Mouse (Mus musculus) adrenal gland, adult 8-10 months (tissue): Measurements from ENCODE around the gene Atp5h. TPM values are rescaled to one million over a fixed set of nuclear protein-coding genes. Genes with fewer than 3 reads are reported as not detected.
A peak's percentile ranks its signal among the peaks of the same experiment; 100 is the strongest.

Experiments used
- DNase-seq: peaks from one replicate; pipeline ENCODE4 v3.0.0; 2022
- total RNA-seq, 4 experiments: library from RNA; stranded (reverse); gene quantifications; 2 replicates each; pipeline ENCODE4 v1.2.4; 2022

The Atp5h gene
- total RNA-seq, 4 experiments from 2014 or later = 440 to 566 (median 519) TPM

DNA sequence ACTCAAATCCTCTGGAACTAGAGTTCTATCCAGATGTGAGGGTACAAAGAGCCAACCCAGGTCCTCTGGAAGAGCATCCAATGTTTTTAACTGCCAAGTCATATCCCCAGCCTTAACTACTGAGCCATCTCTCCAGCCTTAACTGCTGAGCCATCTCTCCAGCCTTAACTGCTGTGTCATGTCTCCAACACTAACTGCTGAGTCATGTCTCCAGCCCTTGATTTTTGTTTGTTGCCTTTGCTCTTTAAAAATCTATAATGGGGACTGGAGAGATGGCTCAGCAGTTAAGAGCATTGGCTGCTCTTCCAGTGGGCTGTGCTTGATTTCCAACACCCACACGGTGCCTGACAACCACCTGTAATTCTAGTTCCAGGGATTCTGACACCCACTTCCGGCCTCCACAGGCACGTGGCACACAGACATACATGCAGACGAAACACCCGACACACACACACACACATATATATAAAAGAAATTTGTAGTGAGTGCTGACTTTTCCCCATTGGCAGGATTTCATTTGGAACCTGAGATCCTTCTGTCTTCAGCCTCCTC lies 17.9 kb upstream of the Atp5h start:
- no peak for DNase-seq

DNA sequence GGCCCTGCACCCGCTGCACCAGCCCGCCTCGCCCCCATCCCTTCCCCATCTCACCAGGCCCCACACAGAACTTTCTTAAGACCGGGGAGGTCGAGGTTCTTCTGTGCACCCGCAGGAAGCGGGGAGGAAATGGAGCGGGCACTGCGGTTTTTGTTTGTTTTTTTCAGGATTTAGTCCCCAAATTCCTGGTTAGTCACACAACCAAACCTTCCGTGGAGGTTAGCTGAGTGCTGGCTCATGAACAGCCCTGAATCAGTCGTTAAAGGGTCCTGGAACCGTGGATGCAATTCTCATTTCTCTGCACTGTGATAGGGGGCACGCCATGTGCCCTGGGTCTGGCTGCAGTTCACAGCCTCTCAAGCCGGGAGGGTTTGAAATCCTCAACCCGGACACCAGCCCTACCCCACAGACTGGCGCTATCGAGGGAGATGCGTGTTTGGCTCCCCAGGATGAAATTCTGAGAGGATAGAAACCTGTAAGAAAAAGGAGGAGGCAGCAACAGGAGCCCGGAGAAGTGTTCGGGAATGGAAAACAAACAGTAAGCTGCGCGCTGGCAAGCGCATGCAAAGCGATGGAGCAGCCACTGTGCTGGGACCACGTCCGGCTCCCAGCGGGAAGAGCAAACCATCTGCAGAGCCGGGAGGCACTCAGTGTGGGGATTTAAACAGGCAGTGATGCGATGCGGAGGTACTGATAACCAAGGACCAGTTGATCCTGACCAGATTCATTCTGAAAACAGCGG lies 16.0 kb upstream of the Atp5h start:
- DNase-seq = no peak

DNA sequence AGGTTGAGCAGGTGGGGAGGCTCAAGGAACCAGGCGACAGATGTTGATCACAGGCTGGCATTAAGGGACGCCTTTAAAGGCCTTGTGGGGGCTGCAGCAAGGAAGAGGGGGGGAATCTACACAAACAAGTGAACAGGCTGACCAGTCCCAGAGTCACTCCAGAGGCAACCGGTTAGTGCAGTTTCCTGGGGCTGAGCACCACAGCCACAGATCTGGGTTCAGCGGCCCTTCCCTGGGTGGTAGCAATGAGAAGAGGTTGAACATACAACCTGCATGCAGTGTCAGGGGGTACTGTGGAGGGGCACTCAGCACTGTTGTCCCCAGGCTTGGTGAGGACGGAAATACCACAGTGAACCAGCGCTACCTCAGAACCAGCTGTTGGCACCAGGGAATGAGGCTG lies 13.6 kb upstream of the Atp5h start:
- DNase-seq = no peak

DNA sequence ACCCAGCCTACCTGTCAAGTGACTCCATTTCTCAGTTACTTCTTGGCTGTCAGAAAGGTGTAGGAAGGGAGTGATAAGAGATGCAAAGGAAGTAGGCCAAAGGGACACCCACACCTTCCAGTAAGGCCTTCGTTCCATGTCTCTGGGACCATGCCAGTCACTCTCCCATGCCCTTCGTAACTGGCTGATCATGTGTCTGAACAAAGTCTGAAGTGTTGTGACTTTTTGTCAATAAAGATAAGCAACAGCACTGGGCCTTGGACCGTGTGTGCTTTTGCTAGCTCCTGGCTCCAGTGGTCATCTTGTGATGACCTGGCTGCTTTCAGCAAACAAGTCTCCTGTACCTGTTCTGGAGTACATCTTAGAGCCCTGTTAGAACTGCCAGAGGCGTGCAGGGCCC lies 13.1 kb upstream of the Atp5h start:
- no peak for DNase-seq

DNA sequence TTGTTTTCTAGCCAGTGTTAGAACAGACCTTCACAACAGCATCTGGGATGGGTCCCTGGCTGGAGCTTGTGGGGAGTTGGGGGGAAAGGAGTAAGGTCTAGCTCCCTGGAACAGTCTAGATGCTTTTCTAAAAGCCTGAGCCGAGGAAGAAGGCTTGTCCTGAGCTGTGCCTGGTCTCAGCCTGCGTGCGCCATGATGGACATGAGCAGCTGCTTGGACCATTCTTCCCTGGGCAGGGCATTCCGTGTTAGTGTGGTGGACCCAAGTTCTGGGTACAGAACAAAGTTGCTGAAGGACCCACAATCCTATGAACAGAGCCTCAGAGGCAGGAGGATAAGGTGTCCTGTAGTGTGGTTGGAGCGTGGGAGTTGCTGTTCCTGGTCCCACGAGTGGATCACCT lies 10.8 kb upstream of the Atp5h start:
- DNase-seq = no peak

DNA sequence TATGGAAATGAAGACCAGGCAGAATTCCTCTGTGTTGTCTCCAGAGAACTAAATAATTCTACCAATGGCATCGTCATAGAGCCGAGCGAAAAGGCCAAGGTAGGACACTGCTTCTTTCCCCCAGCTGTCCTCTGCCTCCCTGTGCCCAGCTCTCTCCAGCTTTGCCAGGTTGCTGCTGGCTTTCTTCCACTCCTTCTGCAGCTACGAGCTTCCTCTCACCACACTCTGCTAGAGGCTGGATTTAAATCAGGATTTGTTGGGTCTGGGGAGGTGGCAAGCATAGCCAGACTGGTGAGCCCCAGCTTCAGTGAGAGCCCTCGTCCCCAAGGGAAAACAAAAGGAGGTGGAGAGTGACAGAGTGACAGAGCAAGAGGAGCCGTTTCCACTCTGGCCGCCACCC lies 9.5 kb upstream of the Atp5h start:
- no peak for DNase-seq

DNA sequence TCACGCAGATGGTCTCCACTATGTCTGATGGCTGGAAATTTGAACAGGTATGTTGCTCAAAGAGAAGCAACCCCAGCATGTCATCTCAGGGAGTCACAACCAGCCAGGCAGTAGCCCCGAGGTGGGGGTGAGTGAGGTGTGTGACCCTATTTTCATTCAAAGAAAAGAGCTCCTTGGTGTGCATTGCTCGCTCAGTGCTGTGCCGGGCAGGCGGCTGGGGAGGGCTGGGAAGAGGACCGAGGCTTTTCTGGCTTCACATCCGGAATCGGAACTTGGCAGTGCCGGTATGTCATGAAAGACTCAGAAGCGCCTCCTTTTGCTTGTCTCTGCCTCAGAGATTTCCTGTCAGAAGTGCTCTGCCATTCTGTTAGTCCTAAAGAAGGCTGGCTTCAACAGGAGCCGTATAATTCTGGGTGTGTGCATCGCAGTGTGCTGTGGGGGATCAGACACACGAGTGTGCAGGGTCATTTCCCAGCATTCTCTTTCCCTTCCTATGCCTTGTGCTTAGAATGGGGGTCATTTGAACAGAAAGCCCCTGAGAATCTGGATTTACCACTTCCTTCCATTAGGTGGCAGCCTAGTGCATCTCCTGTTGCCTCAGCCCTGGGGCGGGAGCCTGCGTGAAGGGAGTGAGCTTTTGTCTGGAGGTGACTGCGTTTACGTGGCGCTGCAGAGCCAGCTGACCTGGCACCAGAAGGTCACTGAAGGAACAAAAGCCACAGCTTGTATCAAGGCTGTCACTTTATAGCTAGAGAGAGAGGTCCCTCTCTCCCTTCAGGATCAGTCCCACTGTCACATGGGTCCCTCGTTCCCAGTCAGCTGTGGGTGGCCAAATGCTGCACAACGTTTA lies 7.9 kb upstream of the Atp5h start:
- DNase-seq = peak; percentile 53

DNA sequence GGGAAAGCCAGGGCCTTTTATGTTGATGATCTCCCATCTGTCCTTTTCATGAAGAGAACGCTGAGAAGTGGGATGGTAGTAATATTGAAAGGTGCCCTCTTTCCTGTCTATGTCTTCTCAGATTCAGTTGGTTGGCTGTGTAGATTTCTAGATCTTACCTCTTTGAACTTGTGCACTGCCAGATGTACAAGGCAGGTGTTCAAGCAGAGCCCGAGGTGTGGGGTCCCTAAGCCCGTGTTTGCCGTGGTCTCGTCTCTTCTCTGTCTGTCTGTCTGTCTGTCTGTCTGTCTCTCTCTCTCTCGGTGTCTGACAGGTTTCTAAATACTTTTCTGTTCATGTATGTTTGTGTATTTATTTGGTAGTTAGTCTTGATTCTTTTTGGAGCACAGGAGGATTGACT lies 5.9 kb upstream of the Atp5h start:
- no peak for DNase-seq

DNA sequence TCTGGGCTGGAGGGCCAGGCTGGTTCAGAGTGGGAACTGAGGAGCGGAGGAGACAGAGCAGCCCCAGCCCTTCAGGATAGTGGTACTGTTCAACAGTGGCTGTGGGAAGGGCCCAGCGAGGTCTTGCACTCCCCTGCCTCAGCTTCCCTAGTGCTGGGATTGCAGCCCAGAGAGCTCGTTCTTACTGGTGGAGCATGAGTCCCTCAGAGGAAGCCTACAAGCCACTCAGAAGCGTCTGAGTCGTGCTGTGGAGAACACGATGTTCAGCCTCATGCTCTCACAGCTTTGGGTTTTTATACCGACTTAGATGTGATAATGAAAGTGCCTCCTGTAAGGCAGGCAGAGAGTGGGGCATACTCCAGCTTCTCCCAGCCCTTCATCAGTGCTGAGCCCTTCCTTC lies 4.9 kb upstream of the Atp5h start:
- DNase-seq = no peak

DNA sequence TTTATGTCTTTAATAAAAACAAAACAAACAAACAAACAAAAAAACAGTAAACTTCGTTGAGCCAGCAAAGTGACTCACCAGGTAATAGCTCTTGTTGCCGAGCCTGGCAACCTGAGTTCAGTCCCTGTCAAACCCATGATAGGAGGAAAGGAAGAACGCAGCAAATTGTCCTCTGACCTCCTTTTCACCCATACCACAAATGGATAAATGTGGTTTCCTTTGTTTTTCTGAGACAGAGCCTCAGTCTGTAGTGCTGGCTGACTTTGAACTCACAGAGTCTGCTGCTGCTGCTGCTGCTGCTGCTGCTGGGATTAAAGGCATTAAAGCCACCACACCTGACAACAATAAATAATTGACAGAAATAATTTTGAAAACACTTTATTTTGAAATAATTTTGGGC lies 3.3 kb upstream of the Atp5h start:
- DNase-seq = no peak

DNA sequence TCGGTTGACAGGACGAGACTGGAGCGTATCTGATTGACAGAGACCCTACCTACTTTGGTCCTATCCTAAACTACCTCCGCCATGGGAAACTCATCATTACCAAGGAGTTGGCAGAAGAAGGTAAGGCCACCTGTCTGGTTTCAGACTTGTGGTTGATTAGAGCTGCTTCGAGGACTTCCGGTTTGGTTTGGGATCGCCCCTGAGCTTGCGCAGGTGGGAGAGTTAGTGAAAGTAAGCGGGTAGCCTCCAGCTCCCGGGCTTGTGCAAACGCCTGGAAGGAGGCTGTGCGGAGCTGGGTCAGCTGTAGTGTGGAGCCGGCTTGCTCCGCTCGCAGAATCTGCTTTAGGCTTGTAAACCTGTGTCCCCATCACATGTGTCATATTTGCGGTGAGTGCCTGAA lies 2.2 kb upstream of the Atp5h start:
- DNase-seq = no peak

DNA sequence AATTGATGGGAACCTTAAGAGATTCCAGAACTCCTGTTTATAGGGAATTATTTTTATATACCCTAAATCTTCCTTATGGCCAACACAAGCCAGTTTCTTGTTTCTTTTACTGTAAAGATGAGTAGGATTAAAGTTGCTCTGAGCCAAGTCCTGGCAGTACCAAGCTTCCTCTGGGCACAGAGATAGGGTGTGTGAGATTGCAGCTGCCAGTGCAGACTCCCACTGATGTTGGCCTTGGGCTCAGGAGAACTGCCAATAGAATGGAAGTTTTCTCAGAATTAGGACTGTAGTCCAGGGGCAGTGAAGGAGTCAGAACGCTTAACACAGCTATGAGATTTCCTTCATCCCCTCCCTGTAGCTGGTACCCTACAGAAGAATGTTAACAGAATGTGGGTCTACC lies 1.6 kb upstream of the Atp5h start:
- DNase-seq = no peak

DNA sequence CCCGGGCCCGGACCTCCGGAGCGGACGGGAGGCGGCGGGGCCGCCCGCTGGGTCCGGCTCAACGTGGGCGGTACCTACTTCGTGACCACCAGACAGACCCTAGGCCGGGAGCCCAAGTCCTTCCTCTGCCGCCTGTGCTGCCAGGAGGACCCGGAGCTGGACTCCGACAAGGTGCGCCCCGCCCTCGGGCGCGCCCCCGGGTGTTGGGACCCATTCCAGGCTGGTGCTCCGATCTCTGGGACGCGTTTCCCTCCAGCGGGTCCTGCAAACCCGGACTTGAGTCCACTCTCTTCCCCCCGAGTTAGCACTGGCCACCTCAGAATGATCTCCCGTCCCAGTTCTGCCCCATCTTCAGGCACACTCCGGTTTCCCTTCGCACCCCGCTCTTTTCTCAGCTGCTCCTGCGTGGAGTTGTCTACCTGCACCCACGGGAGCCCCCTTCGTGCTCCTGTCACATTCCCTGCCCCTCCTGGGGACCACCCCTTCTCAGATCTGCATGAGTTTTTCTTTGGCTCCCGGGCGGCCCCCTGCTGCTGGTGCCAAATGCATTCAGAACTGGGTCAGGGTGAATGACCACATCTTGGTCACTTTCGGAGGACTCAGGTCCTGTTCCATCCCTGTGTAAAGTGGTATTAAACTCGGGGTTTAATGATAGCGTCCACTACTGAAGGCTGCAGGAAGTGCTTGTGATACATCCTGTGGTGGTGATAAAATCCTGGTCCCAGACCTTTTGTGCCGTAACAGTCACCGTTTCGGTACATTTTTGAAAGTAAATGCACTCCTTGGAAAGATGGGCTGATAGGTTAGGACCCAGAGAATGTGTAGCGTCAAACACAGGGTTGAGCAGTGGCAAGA lies 801 bp upstream of the Atp5h start:
- DNase-seq = peak; percentile 53

DNA sequence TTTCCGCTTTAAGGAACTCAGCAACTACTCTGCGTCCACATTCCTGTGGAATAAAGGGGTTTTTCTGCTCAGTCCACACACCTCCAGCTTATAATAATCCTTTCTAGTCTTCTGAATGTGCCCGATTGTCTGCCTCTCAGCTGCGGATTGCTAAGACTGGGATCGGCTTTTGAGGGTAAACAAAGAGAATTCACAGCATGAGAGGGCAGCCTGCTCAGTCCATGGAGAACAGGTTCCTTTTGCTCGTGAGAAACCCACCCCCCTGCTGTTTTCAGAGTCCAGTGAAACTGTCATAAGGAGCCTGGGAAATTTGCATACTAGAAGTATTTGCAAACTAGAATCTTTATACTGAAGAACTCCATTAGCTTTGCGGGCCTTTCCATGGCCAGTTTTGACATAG lies 10.2 kb downstream of the Atp5h start:
- no peak for DNase-seq

DNA sequence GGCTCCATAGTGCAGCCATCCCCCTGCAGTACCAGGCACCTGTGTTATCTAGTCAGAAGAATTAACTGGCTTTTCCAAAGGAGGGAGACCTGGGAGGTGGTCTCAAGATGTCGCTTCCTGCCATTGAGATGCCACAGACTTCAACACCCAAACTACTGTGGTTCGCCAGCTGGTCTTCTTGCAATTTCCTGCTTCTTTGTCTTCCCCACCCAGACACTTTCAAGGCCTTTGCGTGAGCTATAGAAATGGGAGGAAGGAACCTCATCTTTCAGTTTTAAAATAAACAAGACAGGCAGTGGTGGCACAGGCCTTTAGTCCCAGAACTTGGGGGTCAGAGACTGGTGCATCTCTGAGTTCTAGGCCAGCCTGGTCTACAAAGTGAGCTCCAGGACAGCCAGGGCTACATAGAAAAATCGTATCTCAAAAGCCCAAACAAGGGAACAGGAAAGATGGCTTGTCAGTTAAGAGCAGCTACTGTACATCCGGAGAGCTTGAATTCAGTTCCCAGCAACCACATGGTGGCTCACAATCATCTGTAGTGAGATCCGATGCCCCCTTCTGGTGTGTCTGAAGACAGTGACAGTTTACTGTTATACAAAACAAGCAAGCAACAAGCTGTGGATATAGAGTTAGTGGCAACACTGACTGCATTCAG lies 11.4 kb downstream of the Atp5h start:
- DNase-seq = no peak

DNA sequence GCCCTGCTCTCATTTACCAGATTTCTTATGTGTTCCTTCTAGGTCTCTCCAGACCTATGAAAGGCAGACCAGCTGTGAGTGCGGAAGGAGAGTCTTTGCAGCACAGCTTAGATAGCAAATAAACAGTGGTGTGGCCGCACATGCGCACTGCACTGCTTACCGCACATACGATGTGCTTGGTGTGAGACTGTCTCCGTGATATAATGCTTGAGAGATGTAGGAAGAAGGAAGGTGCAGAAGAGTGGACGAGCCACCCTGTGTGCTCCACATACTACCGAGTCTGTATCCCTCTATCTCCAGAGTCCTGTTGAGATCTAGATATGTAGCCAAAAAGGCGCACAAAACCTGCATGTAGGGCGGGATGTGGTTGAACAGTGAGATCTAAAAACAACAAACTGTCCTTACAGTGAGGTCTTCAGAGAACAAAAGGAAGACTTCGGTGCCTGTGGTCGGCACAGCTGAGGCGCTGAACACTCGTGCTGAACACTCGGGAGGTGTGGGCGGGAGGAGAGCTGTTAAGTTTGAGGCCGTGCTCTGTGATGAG lies 12.8 kb downstream of the Atp5h start:
- DNase-seq = no peak

DNA sequence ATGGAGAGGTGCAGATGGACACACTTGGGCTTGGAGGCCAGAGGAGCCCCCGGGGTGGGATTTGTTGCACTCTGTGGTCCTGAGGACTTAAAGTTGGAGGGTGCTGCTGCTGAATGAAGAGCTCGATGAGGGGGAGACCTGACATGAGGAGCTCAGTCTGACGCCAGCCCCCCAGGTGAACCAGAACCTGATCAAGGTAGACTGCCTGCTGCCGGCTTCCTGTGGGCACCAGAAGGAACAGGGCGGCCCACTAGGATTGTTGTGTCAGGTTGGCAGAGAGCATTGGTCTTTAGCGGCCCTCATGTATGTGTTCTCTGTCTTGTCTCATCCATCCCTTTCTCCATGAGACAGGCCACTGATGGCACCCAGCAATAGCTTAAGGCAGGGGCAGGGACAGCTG lies 14.0 kb downstream of the Atp5h start:
- no peak for DNase-seq

DNA sequence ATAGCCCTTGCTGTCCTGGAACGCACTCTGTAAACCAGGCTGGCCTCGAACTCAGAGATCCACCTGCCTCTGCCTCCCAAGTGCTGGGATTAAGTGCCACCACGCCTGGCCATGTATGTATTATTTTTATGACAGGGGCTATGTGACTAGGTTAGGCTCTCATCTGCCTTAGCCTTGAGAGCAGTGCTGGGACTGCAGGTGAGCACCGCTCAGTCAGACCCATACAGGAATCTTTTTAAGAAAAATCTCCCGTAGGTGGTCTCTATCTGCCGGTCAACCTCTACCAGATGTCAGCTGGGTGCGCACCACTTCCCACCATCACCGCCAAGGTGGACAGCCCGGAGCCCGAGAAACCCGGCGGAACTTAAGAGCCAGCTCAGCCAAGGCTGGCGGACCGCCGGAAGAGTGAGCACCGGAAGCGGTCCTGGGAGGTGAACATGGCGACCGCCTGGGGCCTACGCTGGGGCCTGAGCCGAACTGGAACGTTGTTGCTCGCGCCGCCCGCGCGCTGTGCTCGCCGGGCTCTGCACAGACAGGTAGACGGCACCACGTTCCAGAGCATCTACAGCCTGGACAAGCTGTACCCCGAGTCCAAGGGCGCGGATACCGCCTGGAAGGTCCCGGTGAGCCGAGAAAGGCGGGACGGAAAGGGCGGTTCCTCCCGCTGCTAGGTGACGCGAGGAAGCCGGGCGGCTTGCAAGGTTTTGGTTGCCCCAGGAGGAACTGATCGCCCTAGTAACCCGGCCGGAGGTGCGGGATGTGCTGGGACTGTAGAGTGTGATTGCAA lies 16.2 kb downstream of the Atp5h start, which contains the start of gene Mrpl58:
Gene Mrpl58 (plus strand): TSS at position 415 of the 787 bp plus-strand sequence.
- peak; percentile 77 for DNase-seq

DNA sequence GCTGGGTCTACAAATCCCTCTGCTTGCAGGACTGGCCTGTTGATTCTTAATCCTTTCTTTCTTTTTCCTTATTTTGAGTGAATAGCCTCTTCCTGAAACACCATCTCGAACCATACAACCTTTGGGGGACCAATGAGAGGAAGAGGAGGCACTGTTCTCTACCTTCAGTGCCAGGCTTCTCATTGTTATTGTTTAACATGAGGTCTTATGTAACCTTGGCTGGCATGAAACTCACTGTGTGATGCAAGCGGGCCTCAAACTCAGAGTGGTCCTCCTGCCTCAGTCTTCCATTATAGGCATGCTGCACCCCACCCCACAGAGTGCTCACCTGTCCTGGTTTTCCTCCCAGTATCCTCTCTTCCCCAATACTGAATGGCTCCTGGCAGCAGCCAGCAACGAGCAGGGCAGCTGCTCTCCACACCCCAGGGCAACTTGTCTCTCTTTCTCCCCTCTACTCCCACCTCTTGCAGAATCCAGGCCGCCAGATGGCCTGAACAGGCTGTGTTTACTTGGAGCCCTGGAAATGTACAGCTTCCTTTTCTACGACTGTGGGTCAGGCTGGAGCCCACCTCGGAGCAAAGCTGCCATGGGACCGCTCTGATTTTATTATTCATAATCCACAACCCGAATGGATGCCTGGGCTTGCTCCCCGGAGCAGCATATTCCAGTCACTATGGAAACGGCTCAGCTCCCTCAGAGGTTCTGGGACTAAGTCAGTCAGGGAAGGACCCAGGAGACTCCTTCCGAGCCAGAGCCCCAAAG lies 19.0 kb downstream of the Atp5h start:
- DNase-seq = no peak

DNA sequence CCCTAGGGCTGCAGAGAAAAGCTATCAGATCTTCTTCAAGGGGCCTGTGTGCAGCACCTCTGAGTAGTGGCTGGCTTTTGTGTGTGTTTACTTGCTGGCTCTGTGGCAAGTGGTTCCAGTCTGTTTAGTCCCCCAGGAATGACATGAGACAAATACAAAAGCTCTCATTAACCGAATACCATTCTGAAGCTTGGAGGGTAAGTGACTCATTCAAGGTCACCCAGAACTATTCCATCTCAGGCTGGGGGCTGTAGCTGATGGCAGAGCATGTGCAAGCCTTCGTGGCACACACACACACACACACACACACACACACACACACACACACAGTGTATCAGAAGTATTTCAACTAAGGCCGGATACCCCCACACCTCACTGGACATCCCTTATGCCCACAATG lies 19.6 kb downstream of the Atp5h start:
- no peak for DNase-seq
